Mouse (Mus musculus) limb, embryonic 13.5 days (tissue): ENCODE measurements around the gene Sash3. TPM values are rescaled to one million over a fixed set of nuclear protein-coding genes. Genes with fewer than 3 reads are reported as not detected.

Experiments
- polyA plus RNA-seq: library from polyadenylated mRNA; unstranded; fragments of >200 nt; fragmentation: Nextera tagmentation; extraction: Ambion mirVana; gene quantifications from 2 replicates; pipeline ENCODE4 v1.2.1, GENCODE M21; 2015

Sash3 gene
- polyA plus RNA-seq, 1 experiment from 2014 or later: 1.8 TPM

Other genes starting within 250 kb of the Sash3 start
- 26.1 and 26.6 TPM in 2 replicates for gene Ocrl, start 234.0 kb upstream of the Sash3 start, polyA plus RNA-seq
- 8.9 and 9.3 TPM in 2 replicates for gene Apln, start 111.6 kb upstream of the Sash3 start, polyA plus RNA-seq
- 3.6 and 4.3 TPM in 2 replicates for gene Xpnpep2, start 37.7 kb upstream of the Sash3 start, polyA plus RNA-seq
- 5.6 and 6.8 TPM in 2 replicates for gene Zdhhc9, start 62.4 kb downstream of the Sash3 start, polyA plus RNA-seq
- 22.6 and 23.2 TPM in 2 replicates for gene Utp14a, start 110.4 kb downstream of the Sash3 start, polyA plus RNA-seq
- gene Bcorl1, start 194.9 kb downstream of the Sash3 start, polyA plus RNA-seq: 6.8 and 6.9 TPM in 2 replicates